Mouse (Mus musculus): ENCODE measurements at regions not wholly inside any gene's neighbourhood (a gene's known extent, or its start where the extent isn't known, plus 50 kb on each side); places are given as distances from the start of the nearest gene placed in this dataset.

- no peak overlapping the region for H3K4me2 ChIP-seq (ENCODE audit: low read length)
- TF ChIP-seq CTCF (IDR thresholded peaks at IDR 0.05; ENCODE audit: low read depth), result no peak
- no peaks in the 10 kb centered on the region for H3K4me1 ChIP-seq (replicated peaks; ENCODE audit: insufficient read depth, low read length)
- no peaks in the 10 kb centered on the region for H3K9me3 ChIP-seq (replicated peaks; ENCODE audit: low read length)
- no peaks in the 10 kb centered on the region for H3K27me3 ChIP-seq (ENCODE audit: insufficient read depth, low read length)
- WGBS, result 93% methylated on average over 2 of the region's 2 CpGs
- ATAC-seq (replicated peaks; ENCODE audit: low FRiP score, low read depth) (no peak), DNase-seq (ENCODE audit: low spot score) (no peak)
- no peaks in the 10 kb centered on the region for H3K36me3 ChIP-seq (ENCODE audit: insufficient read depth, low read length)
- H3K27ac ChIP-seq, result no peak overlapping the region
- H3K4me3 ChIP-seq (replicated peaks; ENCODE audit: low read depth, low read length), result no peak overlapping the region
- H3K9ac ChIP-seq (ENCODE audit: low read depth, low read length), result no peak overlapping the region
Observed at GRCm38 (mm10) chr6:81438951-81439722, 484.3 kb upstream of the Gcfc2 start.

- Histone ChIP-seq H3K9me3 (replicated peaks; ENCODE audit: low read length) (no peaks in the 10 kb centered on the region), H3K9ac (ENCODE audit: low read depth, low read length) (no peak overlapping the region), H3K4me2 (ENCODE audit: low read length) (no peak overlapping the region), H3K4me1 (replicated peaks; ENCODE audit: insufficient read depth, low read length) (no peaks in the 10 kb centered on the region), H3K36me3 (ENCODE audit: insufficient read depth, low read length) (no peaks in the 10 kb centered on the region), H3K27ac (no peak overlapping the region), H3K4me3 (replicated peaks; ENCODE audit: low read depth, low read length) (no peak overlapping the region), H3K27me3 (ENCODE audit: insufficient read depth, low read length) (no peaks in the 10 kb centered on the region)
- no peak for TF ChIP-seq CTCF (IDR thresholded peaks at IDR 0.05; ENCODE audit: low read depth)
- no peak for ATAC-seq (replicated peaks; ENCODE audit: low FRiP score, low read depth)
- no peak for DNase-seq (ENCODE audit: low spot score)
Observed at GRCm38 (mm10) chr6:81441396-81441795, 482.1 kb upstream of the Gcfc2 start.

GRCm38 (mm10) chr6:81446019-81446800, 477.3 kb upstream of the Gcfc2 start:
- Histone ChIP-seq H3K27ac (no peak overlapping the region), H3K4me1 (replicated peaks; ENCODE audit: insufficient read depth, low read length) (no peaks in the 10 kb centered on the region), H3K9me3 (replicated peaks; ENCODE audit: low read length) (no peaks in the 10 kb centered on the region), H3K4me2 (ENCODE audit: low read length) (no peak overlapping the region), H3K36me3 (ENCODE audit: insufficient read depth, low read length) (no peaks in the 10 kb centered on the region), H3K4me3 (replicated peaks; ENCODE audit: low read depth, low read length) (no peak overlapping the region), H3K9ac (ENCODE audit: low read depth, low read length) (no peak overlapping the region), H3K27me3 (ENCODE audit: insufficient read depth, low read length) (no peaks in the 10 kb centered on the region)
- WGBS, result 80% methylated on average over 1 of the region's 1 CpGs
- ATAC-seq (replicated peaks; ENCODE audit: low FRiP score, low read depth), result no peak
- DNase-seq (ENCODE audit: low spot score), result no peak
- TF ChIP-seq CTCF (IDR thresholded peaks at IDR 0.05; ENCODE audit: low read depth), result no peak

GRCm38 (mm10) chr6:81447701-81448100, 475.8 kb upstream of the Gcfc2 start:
- Histone ChIP-seq H3K9me3 (replicated peaks; ENCODE audit: low read length) (no peaks in the 10 kb centered on the region), H3K4me1 (replicated peaks; ENCODE audit: insufficient read depth, low read length) (no peaks in the 10 kb centered on the region), H3K36me3 (ENCODE audit: insufficient read depth, low read length) (no peaks in the 10 kb centered on the region), H3K4me3 (replicated peaks; ENCODE audit: low read depth, low read length) (no peak overlapping the region), H3K27me3 (ENCODE audit: insufficient read depth, low read length) (no peaks in the 10 kb centered on the region), H3K9ac (ENCODE audit: low read depth, low read length) (no peak overlapping the region), H3K27ac (no peak overlapping the region), H3K4me2 (ENCODE audit: low read length) (no peak overlapping the region)
- 92% methylated on average over 6 of the region's 6 CpGs for WGBS
- TF ChIP-seq CTCF (IDR thresholded peaks at IDR 0.05; ENCODE audit: low read depth), result no peak
- DNase-seq (ENCODE audit: low spot score), result no peak
- ATAC-seq (replicated peaks; ENCODE audit: low FRiP score, low read depth), result no peak

GRCm38 (mm10) chr6:81448366-81448765, 475.1 kb upstream of the Gcfc2 start:
- WGBS, result 43% methylated on average over 3 of the region's 3 CpGs
- Histone ChIP-seq H3K27me3 (ENCODE audit: insufficient read depth, low read length) (no peaks in the 10 kb centered on the region), H3K27ac (no peak overlapping the region), H3K9ac (ENCODE audit: low read depth, low read length) (no peak overlapping the region), H3K4me1 (replicated peaks; ENCODE audit: insufficient read depth, low read length) (no peaks in the 10 kb centered on the region), H3K36me3 (ENCODE audit: insufficient read depth, low read length) (no peaks in the 10 kb centered on the region), H3K9me3 (replicated peaks; ENCODE audit: low read length) (no peaks in the 10 kb centered on the region), H3K4me3 (replicated peaks; ENCODE audit: low read depth, low read length) (no peak overlapping the region), H3K4me2 (ENCODE audit: low read length) (no peak overlapping the region)
- no peak for DNase-seq (ENCODE audit: low spot score)
- no peak for ATAC-seq (replicated peaks; ENCODE audit: low FRiP score, low read depth)
- no peak for TF ChIP-seq CTCF (IDR thresholded peaks at IDR 0.05; ENCODE audit: low read depth)

GRCm38 (mm10) chr6:81461095-81461494, 462.4 kb upstream of the Gcfc2 start:
- ATAC-seq (replicated peaks; ENCODE audit: low FRiP score, low read depth), result no peak
- no peak for TF ChIP-seq CTCF (IDR thresholded peaks at IDR 0.05; ENCODE audit: low read depth)
- Histone ChIP-seq H3K4me2 (ENCODE audit: low read length) (no peak overlapping the region), H3K9ac (ENCODE audit: low read depth, low read length) (no peak overlapping the region), H3K4me1 (replicated peaks; ENCODE audit: insufficient read depth, low read length) (no peaks in the 10 kb centered on the region), H3K36me3 (ENCODE audit: insufficient read depth, low read length) (no peaks in the 10 kb centered on the region), H3K4me3 (replicated peaks; ENCODE audit: low read depth, low read length) (no peak overlapping the region), H3K27ac (no peak overlapping the region), H3K27me3 (ENCODE audit: insufficient read depth, low read length) (no peaks in the 10 kb centered on the region), H3K9me3 (replicated peaks; ENCODE audit: low read length) (no peaks in the 10 kb centered on the region)
- no peak for DNase-seq (ENCODE audit: low spot score)
- 76% methylated on average over 4 of the region's 4 CpGs for WGBS
